Mouse (Mus musculus) gastrocnemius, adult 8-10 months (tissue): Measurements from ENCODE around the gene Stra6. TPM values are rescaled to one million over a fixed set of nuclear protein-coding genes. Genes with fewer than 3 reads are reported as not detected.

ENCODE experiments used
- DNase-seq, 2 experiments: peaks; one replicate each; pipeline ENCODE4 v3.0.0; 2022; ENCODE audit warnings: low spot score in 2 of 2
- total RNA-seq, 4 experiments: library from RNA; stranded (reverse); gene quantifications; 2 replicates each; pipeline ENCODE4 v1.2.4; 2022

The Stra6 gene
- total RNA-seq: under 1 TPM in 3 of 4 experiments, not detected in 1; 0.10 to 0.43 (median 0.19) TPM

GRCm38 (mm10) chr9:58063531-58063930, at the start of gene Stra6:
TSS of gene Stra6 (plus strand) at chr9:58063788.
- DNase-seq: no peak

- DNase-seq: no peak
Measured at GRCm38 (mm10) chr9:58014393-58015160, 49.0 kb upstream of the Stra6 start.

GRCm38 (mm10) chr9:58015856-58016255, 47.7 kb upstream of the Stra6 start:
- DNase-seq: no peak

GRCm38 (mm10) chr9:58016962-58017361, 46.6 kb upstream of the Stra6 start:
- DNase-seq: no peak

GRCm38 (mm10) chr9:58018385-58018784, 45.2 kb upstream of the Stra6 start:
- DNase-seq: no peak

GRCm38 (mm10) chr9:58025995-58026394, 37.6 kb upstream of the Stra6 start:
- DNase-seq: no peak

GRCm38 (mm10) chr9:58027426-58028180, 36.0 kb upstream of the Stra6 start:
- no peak for DNase-seq

GRCm38 (mm10) chr9:58028841-58029240, 34.7 kb upstream of the Stra6 start:
- DNase-seq: no peak

- DNase-seq: no peak
Measured at GRCm38 (mm10) chr9:58029635-58030034, 34.0 kb upstream of the Stra6 start.

GRCm38 (mm10) chr9:58031895-58032294, 31.7 kb upstream of the Stra6 start:
- no peak for DNase-seq

- no peak for DNase-seq
Measured at GRCm38 (mm10) chr9:58035519-58035918, 28.1 kb upstream of the Stra6 start.

- DNase-seq: no peak
Measured at GRCm38 (mm10) chr9:58035951-58036698, 27.5 kb upstream of the Stra6 start.

- DNase-seq: no peak
Measured at GRCm38 (mm10) chr9:58036961-58037360, 26.6 kb upstream of the Stra6 start.

GRCm38 (mm10) chr9:58038500-58039168, 25.0 kb upstream of the Stra6 start:
- peak; percentile 54 to 63 for DNase-seq

- DNase-seq: no peak
Measured at GRCm38 (mm10) chr9:58040977-58041376, 22.6 kb upstream of the Stra6 start.

GRCm38 (mm10) chr9:58042391-58042790, 21.2 kb upstream of the Stra6 start:
- peak; percentile 25 to 28 for DNase-seq

GRCm38 (mm10) chr9:58043496-58044017, 20.0 kb upstream of the Stra6 start:
- DNase-seq: peak; percentile 73 to 81

GRCm38 (mm10) chr9:58044828-58045227, 18.8 kb upstream of the Stra6 start:
- DNase-seq: no peak

- DNase-seq: no peak
Measured at GRCm38 (mm10) chr9:58045646-58046045, 17.9 kb upstream of the Stra6 start.

- no peak for DNase-seq
Measured at GRCm38 (mm10) chr9:58047061-58047460, 16.5 kb upstream of the Stra6 start.

GRCm38 (mm10) chr9:58048621-58049020, 15.0 kb upstream of the Stra6 start:
- DNase-seq: no peak
